Mouse (Mus musculus) mesoderm, embryonic 11.5 days (tissue): Measurements from ENCODE around the gene P2ry12.

Experiments used
- DNase-seq: peaks from one replicate; pipeline ENCODE4 v3.0.0-alpha.2; 2012; ENCODE audit warnings: low read depth, low spot score

The P2ry12 gene

DNA sequence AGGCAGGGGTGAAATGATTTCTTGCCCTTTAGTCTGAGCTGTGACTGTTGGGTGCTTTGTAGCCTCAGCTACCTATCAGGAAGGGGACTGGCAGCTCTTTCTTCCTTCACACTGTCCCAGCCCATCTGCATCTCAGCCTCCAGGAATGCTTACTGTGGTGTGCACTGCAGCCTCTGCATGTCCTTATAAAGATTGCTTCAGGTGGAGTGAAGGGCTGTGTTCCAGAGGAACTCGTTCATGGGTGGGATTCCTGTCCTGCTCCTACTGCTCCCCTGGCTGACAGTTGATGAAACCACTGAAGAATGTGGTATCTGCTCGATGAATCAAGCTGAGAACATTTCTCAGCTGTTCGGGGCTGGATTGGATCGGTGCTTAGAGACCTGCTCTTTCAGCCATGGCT lies 75.3 kb downstream of the P2ry12 start:
- no peak for DNase-seq

DNA sequence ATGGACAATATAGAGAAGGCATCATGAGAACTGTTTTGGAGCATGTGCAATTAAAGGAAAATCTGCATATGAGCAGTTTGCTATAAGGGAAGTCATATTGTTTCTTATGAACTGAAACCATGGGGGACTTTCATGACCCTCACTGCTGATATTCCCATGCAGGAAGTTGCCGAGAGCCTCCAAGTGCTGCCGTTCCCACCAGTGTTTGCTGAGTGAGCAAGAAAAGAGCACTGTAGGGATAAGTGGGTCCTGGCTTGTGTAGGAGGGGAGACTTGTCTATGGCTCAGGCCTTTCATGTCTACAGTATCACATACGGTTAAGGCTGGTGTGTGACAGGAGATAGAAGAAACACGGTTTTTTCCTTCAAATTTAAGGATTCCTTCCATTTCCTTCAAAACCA lies 77.0 kb downstream of the P2ry12 start:
- no peak for DNase-seq

DNA sequence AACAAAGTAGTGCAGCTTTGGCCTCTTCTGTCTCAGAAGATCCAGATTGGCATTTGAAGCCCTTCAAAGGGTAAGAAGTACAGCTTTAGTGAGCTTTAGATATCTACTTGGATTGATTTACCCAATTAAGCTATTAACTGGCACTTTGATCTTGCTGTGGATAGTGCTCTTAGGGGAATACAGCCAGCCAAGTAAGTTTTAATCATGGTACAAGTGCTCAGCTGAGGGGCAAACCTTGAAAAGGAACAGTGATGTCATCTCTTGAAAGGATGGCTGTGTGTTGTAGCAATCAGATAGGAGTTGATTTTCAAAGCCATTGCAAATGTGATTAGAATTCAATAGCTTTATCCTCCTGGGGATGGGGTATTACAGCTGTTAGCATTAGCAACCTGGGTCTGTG lies 80.5 kb downstream of the P2ry12 start:
- no peak for DNase-seq

DNA sequence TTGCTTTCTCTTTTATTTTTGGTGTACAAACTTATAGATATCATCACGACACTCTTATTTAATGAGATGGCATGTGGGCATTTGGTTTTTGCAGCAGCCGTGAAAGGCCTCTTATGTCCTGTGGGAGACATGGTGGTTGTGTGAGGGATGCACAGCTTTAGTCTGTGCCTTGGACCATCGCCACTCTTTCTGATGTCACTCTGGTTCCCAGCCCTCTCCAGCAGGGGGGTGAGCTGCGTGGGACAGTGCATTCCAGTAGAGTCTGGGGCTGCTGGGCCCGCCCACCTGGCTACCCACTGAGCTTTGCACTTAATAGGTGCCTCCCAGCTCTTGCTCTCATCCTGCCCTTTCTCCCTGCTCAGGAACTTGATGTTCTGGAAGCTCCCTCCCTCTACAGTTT lies 81.5 kb downstream of the P2ry12 start:
- DNase-seq = no peak

DNA sequence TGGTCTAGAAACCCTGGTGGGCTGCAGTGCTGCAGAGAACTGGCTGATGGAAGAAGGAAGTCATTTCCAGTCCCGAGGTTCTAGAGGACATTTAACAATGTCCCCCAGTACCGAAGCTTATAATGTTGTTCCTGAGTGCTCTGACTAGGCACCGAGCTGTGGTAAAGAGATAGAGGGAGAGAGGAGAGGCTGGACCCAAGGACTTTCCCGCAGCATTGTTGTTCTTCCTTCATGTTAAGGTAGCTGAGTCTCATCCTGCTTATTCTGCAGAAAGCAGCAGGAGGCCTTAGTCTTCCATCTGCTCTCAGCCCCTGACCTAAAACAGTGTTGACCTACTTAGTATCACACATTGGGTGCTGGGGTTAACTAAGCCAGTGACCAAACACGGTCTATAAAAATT lies 85.8 kb downstream of the P2ry12 start:
- DNase-seq = no peak

DNA sequence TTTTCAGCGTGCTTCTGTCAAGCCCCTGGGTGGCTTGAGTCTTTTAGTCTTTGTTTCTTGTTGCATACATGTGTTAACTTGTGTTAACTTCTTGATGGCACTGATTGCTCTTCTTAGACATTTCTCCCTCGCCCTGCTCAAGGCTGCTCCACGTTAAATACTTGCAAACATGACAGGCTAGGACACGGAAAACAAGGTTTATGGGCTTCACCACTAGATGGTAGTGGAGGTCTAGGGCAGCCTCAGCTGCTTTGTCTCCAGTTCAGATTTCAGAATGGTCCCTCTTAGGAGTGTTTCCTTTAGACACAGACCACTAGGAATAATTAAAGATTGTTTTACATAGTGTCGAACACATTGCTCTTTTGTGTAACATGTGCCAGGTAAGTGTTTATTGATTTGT lies 87.4 kb downstream of the P2ry12 start:
- DNase-seq = peak; percentile 56

DNA sequence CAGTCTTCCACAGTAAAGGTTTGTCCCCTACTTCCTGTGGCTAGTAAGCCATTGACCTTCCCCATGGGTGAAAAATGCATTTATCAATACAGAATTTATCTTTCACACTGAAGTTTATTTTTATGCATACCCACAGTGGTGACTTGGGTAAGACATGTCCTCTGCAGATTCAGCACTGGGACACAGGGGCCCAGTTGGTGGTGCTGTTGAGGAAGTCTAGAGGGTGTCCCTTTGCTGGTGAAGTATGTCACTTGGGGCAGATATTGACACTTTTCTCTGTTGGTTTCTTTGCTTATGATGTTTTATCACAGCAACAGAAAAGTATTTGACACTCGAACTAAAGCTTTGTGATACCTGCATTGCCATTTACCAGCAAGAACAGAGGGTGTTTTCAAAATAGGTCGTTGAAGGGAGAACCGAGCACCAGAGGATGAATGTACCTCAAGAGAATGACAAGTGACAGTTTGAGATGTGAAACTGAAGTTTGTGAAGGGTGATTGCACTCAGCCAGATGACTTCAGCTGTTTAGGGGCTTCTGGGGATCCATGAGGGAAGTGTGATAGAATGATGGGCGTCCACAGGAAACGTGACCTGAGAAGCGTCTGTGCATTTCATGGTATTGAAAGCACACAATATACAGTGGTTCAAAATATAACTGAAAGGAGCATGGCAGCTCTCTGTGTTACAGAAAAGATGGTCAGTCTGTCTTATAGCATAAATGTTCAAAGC lies 88.1 kb downstream of the P2ry12 start:
- DNase-seq = no peak

DNA sequence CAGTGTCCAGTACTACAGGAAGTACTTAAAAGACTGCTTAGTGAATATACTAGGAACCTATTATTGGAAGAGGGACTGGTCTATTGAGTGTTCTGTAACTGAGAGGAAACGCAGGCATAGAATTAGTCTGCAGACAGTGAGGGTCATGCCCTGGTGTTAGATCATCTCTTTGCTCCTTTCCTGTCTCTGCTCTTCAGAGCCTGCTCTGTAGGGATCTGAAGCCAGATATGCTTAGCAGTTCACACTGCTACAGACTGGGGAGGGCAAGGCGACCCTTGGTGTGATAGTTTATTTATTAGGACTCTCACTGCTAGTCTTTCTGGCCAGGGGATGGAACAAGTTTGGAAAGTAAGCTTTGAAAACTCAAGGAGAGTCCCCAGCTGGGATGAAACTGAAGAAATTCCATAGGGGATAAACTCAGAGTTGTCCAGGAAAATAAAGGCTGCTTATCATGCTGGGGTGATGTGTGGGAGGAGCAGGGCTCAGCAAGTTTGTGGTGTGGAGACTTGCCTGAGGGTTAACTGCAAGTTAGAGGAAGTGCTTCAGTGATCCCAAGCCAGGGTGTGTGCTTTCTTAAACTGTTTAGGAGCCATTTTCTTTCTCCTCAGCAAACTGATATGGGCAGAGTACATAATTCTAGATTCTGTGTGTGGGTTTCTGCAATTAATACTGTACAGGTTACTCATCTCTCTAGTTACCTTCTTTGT lies 92.6 kb downstream of the P2ry12 start:
- DNase-seq = no peak

DNA sequence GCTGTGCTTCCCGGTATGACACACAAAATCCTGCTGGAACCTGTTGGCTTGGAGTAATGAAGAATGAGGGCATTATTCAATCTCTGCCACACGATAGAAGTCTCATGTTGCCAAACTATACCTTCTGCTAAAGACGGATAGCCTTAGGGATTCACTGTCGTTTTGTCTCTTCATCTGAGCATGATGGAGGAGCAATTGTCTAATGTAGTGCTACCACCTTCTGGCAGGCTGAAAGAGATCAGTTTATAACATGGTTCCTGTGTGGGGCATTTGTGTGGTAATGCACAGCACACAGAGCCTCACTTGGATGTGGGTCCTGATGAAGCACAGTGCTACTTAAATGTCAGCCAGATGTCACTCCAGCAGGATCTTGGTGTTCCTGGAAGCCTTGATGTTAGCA lies 93.5 kb downstream of the P2ry12 start:
- no peak for DNase-seq

DNA sequence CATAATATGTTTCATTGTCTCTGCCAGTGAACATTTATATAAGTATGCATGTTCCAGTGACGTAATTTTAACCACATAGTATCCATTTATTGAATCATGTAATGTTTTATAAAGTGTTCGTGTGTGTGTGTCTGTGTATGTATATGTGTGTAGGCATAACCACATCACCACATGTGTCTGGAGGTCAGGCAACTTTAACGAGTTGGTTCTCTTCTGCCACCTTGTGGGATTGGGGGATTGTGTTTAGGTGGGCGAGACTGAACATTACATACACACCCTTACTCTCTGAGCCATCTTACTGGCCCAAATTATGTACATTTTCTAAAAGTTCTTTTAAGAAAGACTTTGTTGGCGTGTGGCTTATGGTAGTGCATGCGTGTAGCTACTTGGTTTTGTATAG lies 94.2 kb downstream of the P2ry12 start:
- DNase-seq = no peak

DNA sequence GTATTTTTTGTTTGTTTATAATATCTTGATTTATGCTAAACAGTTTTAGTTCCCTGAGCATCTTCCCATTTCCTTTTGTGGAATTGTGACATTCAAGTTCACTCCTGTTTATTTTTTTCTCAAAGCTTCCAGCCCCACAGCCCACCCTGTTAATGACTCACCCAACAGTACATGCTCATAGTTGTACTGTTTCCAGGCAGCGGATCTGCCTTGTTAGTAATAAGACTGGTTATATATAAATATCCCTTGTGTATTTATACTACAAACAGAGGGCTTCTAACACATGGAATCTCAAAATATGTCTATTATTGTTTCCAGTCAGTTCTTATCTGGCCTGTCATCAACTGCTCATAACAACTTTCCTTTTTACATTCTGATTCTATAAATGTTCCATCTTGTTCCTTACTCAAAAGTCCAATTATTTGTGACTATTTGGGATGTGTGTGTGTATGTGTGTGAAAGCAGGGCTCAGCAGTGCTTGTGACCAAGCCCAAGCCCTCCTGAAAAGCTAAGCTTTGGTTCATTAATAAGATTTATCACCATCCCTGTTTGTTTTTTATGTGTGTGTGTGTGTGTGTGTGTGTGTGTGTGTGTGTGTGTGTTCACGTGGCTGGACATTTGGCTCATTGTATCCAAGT lies 95.1 kb downstream of the P2ry12 start:
- DNase-seq = no peak
